Mouse (Mus musculus) kidney, postnatal 4 days (tissue): ENCODE measurements around the gene Cbl.
"Not testable (repeated sequence)": the region's sequence is repeated elsewhere in the genome, so short reads cannot be mapped to it uniquely, and the experiment has no call there.

ENCODE experiments used
- DNase-seq, 2 experiments: peaks; one replicate each; pipeline ENCODE4 v3.0.0; 2021; ENCODE audit warnings: mixed read lengths in 2 of 2

Cbl gene

GRCm38 (mm10) chr9:44127351-44127801 lies 106.5 kb downstream of the Cbl start:
- peak in 1 of 2 experiments; percentile 33 for DNase-seq

DNA sequence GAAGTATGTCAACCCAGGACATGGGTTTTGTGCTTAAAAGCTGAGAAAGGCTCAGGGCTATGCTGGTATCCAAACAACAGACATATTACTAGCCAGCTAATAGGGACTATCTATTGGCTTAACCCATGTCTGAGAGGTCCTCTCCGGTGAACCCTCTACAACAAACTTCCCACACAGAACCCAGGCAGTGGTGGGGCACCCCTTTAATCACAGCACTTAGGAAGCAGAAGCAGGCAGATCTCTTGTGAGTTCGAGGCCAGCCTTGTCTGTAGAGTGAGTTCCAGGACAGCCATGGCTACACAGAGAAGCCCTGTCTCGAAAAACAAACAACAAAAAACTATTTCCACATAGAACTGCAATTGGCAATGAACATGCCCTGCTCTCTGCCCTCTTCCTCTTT lies 107.1 kb downstream of the Cbl start:
- no peak for DNase-seq

DNA sequence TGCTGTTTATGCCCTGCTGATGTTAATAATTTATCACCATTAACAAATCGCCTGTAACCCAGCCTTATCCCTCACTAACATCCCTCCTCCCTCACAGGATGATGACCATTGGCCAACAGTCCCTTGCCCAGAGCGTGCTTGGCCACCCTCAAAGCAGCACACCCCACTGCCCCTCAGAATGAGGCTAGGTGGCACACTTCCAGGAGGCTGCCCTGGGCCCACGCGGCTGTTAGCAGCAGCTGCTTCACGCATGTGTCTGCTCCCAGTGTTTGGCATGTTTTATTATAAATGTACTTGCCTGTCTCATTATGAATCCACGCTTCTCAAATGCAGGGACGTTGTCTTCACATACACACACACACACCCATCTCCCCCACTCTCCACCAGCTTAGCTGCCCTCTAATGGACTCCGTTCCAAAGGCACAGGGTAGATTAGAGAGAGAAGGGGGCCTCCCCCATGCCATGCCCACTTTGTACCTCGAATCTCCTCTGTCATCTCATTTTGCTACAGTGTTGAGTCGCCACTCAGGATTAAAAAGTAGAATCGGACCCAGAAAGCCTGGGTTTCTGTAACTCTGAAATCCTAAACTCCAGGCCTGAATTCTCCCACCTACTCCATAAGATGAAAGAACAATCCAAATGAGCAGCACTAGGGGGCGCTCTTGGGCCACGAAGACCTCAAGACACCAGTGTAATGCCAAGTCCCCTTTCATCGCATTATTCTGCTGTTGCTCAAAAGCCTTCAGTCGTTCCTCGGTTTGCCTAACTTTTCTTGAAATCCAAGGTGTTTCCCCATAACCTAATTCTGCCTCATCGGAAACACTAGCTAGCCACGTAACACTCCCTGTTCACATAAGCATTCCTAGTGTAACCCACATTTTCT lies 108.1 kb downstream of the Cbl start:
- DNase-seq, result peak; percentile 91 to 94

DNA sequence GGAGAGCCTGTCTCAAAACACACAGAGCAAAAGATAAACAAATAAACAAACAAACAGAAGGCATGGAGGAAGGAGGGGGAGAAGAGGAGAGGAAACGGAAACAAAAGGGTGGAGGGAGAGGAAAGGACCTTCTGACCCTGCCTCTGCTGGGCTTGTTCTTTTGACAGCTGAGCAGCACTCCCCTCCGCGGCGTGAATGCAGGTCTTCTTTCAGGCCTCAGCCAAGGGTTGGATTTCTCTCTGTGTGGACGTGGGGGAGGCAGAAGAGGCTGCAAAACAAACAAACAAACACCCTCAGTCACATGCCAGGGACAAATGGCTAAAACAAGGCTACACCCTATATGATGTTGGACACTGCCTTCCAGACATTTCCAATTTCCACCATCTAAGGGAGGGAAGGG lies 108.8 kb downstream of the Cbl start:
- peak; percentile 25 to 52 for DNase-seq

DNA sequence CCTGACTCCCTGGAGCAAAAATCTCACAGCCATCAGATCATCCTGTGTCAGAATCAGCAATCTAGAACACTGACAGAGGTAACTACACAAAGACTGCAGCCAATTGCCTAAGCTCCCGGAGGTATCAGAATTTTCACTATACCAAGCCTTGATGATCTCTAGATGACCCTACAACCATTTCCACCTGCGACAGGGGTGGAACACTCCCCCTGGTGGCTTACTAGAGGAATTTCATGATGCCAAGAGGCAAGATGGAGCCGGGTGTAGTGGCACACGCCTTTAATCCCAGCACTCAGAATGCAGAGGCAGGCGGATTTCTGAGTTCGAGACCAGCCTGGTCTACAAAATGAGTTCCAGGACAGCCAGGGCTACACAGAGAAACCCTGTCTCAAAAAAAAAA lies 109.5 kb downstream of the Cbl start:
- no peak for DNase-seq

GRCm38 (mm10) chr9:44119948-44120465 lies 113.8 kb downstream of the Cbl start:
- no peak for DNase-seq

GRCm38 (mm10) chr9:44119011-44119410 lies 114.8 kb downstream of the Cbl start:
- DNase-seq, result peak; percentile 65

GRCm38 (mm10) chr9:44116182-44116581 lies 117.7 kb downstream of the Cbl start:
- DNase-seq, result no peak

GRCm38 (mm10) chr9:44115599-44115998 lies 118.2 kb downstream of the Cbl start:
- DNase-seq, result no peak

GRCm38 (mm10) chr9:44114453-44114852 lies 119.4 kb downstream of the Cbl start:
- no peak for DNase-seq

- peak; percentile 97 to 98 for DNase-seq
Measured at GRCm38 (mm10) chr9:44113105-44113789, 120.6 kb downstream of the Cbl start, which contains the start of the genes Gm49380 and Rnf26. Gm49380 (minus strand) TSS chr9:44113500. Rnf26 (minus strand) TSS chr9:44113517.

DNA sequence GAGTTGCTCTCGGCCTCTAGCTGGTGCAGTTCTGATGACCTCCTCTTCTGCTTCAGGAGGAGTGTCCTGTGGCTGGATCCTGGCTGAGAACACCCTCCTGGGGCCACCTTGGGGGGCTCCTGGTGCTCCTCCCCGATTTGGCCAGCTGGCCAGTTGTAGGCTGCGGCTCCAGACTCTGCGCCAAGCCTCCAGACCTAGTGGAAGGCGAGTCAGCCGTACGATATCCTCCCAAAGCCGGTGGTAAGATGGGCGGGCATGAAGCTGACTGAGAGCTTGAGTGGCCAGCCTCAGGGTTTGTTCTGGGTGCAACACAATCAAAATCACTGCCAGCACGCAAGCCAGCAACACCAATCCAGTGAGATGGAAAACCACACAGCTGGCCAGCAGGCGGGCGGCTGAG lies 121.9 kb downstream of the Cbl start:
- not testable (repeated sequence) for DNase-seq

DNA sequence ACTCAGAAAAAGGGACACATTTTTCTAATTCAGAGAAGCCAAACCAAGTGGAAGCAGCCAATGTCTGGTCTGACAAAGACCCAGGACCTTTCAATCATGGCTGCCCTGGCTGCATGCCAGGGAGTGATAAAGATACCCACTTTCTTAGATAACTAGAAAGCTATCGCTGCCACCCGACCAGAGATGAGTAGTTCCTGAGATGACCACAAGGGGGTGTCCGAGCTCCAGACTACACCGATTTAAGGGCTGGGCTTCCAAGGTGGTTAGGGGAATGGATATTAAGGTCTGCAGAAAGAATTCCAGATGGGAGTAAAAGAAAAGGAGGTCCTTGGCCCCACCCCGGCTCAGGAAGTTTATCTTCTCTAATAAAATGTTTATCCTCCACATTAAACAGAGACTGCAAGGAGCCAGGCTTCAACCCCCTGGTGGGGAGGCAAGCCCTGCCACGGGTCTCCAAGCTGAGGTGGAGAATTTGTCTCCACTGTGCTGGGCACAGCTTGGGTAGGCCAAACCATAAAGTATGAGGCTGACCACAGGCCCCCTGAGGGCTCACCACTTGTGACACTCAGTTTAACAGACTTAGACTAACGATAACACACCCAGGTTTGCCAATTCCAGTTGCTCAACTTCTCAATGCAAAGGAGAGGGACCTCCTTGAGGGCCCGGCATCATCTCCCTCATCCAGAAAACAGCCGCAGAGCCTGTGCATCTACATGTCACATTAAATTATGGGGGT lies 124.3 kb downstream of the Cbl start:
- peak; percentile 85 to 87 for DNase-seq

GRCm38 (mm10) chr9:44108269-44109055 lies 125.4 kb downstream of the Cbl start:
- peak in 1 of 2 experiments; percentile 29 for DNase-seq

DNA sequence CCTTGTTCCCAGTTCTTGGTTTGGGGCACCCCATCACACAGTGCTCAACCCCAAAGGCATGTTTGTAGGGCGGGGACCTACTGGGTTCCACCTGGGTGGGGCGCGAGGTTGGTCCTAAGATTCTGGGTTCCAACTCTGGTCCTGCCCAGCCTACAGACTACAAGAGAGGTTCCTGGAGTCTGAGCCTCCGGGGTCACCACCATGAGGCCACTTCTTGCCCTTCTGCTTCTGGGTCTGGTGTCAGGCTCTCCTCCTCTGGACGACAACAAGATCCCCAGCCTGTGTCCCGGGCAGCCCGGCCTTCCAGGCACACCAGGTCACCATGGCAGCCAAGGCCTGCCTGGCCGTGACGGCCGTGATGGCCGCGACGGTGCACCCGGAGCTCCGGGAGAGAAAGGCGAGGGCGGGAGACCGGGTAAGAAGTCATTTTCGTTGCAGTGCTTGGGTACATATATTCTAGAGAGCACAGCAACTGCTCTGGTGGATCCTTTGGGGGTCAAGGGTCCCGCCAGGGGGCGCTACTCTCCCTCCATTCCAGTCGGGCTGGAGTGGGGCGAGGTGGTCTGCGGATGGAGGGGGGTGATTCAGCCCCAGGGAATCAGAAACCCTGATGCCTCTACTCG lies 126.2 kb downstream of the Cbl start:
- DNase-seq, result peak; percentile 79 to 83

GRCm38 (mm10) chr9:44107110-44107509 lies 126.7 kb downstream of the Cbl start, which contains the start of gene C1qtnf5:
C1qtnf5 (plus strand) TSS chr9:44107245.
- peak; percentile 92 to 93 for DNase-seq

- peak in 1 of 2 experiments; percentile 27 for DNase-seq
Measured at GRCm38 (mm10) chr9:44106596-44106995, 127.3 kb downstream of the Cbl start.

DNA sequence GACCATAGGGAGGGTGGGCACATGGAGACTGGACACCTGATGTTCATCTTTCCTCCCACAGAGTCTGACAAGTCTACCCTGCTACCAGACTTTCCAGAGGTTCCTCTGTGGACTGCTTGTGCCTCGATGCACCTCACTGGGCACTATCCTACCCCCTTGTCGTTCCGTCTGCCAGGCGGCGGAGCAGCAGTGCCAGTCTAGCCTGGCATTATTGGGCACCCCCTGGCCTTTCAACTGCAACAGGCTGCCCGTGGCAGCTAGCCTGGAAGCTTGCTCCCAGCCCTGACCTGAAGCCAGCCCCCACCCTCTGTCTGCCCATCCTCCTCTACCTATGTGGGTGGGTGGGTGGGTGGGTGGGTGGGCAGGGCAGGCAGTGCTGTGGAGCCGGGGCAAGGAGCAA lies 127.7 kb downstream of the Cbl start:
- DNase-seq, result peak in 1 of 2 experiments; percentile 29

- DNase-seq, result no peak
Measured at GRCm38 (mm10) chr9:44105781-44106180, 128.1 kb downstream of the Cbl start.

- DNase-seq, result no peak
Measured at GRCm38 (mm10) chr9:44104881-44105280, 129.0 kb downstream of the Cbl start.

DNA sequence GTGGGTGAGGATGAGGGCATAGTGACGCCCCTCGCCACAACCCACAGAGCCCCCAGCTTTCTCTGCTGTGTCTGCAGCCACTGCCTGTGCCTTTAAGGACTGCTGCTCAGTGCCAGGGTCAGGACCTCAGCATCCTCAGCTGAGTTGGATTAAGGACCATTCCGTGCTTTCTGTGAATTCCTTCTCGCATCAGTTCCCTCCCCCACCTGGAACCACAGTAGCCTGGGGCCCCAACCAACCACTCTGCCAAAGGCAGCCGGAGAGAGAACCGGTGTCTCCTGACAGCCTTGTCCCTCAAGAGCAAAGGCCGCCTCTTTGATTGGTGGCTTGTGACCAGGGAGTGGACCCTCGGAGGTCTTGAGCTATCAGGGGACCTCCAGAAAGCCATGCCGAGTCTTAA lies 132.4 kb downstream of the Cbl start, which contains the start of gene Mfrp:
Gene Mfrp (plus strand): TSS at position 240 of the 400 bp plus-strand sequence.
- peak; percentile 32 to 59 for DNase-seq
